9 mouse cellular contexts compared by ENCODE assay signal in the genomic region with DNA sequence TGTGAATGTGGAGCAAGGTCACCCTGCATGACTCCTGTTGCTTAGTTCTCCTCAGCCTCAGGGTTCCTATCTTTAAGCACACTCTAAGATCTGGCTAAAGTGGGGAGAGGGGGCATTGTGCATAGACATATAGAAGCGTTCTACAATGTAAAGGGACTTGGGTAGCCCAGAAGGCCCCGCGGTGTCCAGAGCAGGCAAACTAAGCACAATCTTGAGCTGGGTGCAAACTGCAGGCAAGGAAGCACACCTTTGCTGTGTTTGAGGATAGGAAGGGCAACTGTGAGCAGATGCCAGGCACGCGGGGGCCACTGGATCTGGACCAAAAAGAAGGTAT. TPM values are rescaled to one million over a fixed set of nuclear protein-coding genes. Genes with fewer than 3 reads are reported as not detected.
A peak's percentile ranks its signal among the peaks of the same experiment; 100 is the strongest.
DNase-seq lines count a peak whose midpoint lies in the region; ATAC-seq and TF ChIP-seq lines count a peak whose summit lies in the region.
"Had no signal": no experiment of that assay in that cellular context is flagged by ENCODE, and none has a peak within 500 bp of the region (broad histone marks: within the 10 kb centered on the region; RNA-seq: fewer than 3 reads in every experiment).

No protein-coding gene starts in this region.

- TF ChIP-seq CTCF in E14TG2a.4 (conservative IDR thresholded peaks at IDR 0.05; ENCODE audit: low read length): no peak

- 9% methylated on average over 5 of the region's 5 CpGs for WGBS in heart, embryonic 11.5 days (ENCODE audit: insufficient replicate concordance)
- WGBS in forebrain, embryonic 12.5 days: 9% methylated on average over 5 of the region's 5 CpGs
- WGBS in liver, embryonic 13.5 days (ENCODE audit: insufficient replicate concordance): 12% methylated on average over 5 of the region's 5 CpGs

- H3K4me3 ChIP-seq in heart, embryonic 11.5 days (ENCODE audit: low read depth, low read length): peak overlapping the region; percentile 72
- peak overlapping the region; percentile 84 for H3K4me3 ChIP-seq in E14TG2a.4 (replicated peaks; ENCODE audit: low read length)
- H3K4me3 ChIP-seq in forebrain, embryonic 12.5 days (replicated peaks): peak overlapping the region; percentile 81
- peak overlapping the region; percentile 60 for H3K4me3 ChIP-seq in liver, embryonic 13.5 days (replicated peaks)

- ATAC-seq in heart, embryonic 11.5 days (replicated peaks; ENCODE audit: insufficient number of reproducible peaks, low FRiP score, low TSS enrichment): no peak
- ATAC-seq in forebrain, embryonic 12.5 days (ENCODE audit: low FRiP score): no peak; the same call in 1 of the 2 replicates
- ATAC-seq in liver, embryonic 13.5 days (ENCODE audit: low read depth): no peak

- H3K9me3 ChIP-seq in heart, embryonic 11.5 days (replicated peaks; ENCODE audit: control insufficient read depth, low read length): no peaks in the 10 kb centered on the region
- no peaks in the 10 kb centered on the region for H3K9me3 ChIP-seq in E14TG2a.4 (ENCODE audit: low read length)
- no peaks in the 10 kb centered on the region for H3K9me3 ChIP-seq in forebrain, embryonic 12.5 days
- no peaks in the 10 kb centered on the region for H3K9me3 ChIP-seq in liver, embryonic 13.5 days (replicated peaks)

- DNase-seq in heart, adult 9 months (ENCODE audit: low spot score in 2 of 2): no peak
- DNase-seq in liver, embryonic 13.5 days: no peak
- DNase-seq in natural killer cell, adult 2 months (ENCODE audit: low spot score in 2 of 2): no peak
- DNase-seq in T-cell, adult 2 months (ENCODE audit: low spot score): no peak
- no peak for DNase-seq in adrenal gland, adult 2 months

- peaks cover 16% of the 10 kb centered on the region for H3K27me3 ChIP-seq in heart, embryonic 11.5 days (ENCODE audit: control insufficient read depth, insufficient read depth, low read length)
- peaks cover 69% of the 10 kb centered on the region for H3K27me3 ChIP-seq in E14TG2a.4 (ENCODE audit: insufficient read depth, low read length)
- 0 out of 2 replicates have a peak, but pooled peaks cover 3% of the 10 kb centered on the region for H3K27me3 ChIP-seq in forebrain, embryonic 12.5 days
- peaks cover 48% of the 10 kb centered on the region for H3K27me3 ChIP-seq in liver, embryonic 13.5 days

- H3K4me2 ChIP-seq in heart, embryonic 11.5 days: peak overlapping the region; percentile 76
- H3K4me2 ChIP-seq in forebrain, embryonic 12.5 days: peak overlapping the region; percentile 95
- peak overlapping the region; percentile 72 for H3K4me2 ChIP-seq in liver, embryonic 13.5 days

- no peaks in the 10 kb centered on the region for H3K4me1 ChIP-seq in heart, embryonic 11.5 days (ENCODE audit: control insufficient read depth, insufficient read depth, low read length)
- peaks cover 31% of the 10 kb centered on the region for H3K4me1 ChIP-seq in E14TG2a.4 (replicated peaks; ENCODE audit: low read depth, low read length)
- H3K4me1 ChIP-seq in forebrain, embryonic 12.5 days: peaks cover 20% of the 10 kb centered on the region
- H3K4me1 ChIP-seq in liver, embryonic 13.5 days (replicated peaks): no peaks in the 10 kb centered on the region

- peak overlapping the region; percentile 76 for H3K9ac ChIP-seq in heart, embryonic 11.5 days (ENCODE audit: low read depth, low read length)
- peak overlapping the region; percentile 91 for H3K9ac ChIP-seq in forebrain, embryonic 12.5 days
- peak overlapping the region; percentile 47; the same call in 1 of the 2 replicates for H3K9ac ChIP-seq in liver, embryonic 13.5 days

- H3K27ac ChIP-seq in heart, embryonic 11.5 days (ENCODE audit: low read depth, low read length): no peak overlapping the region
- no peak overlapping the region; the same call in 1 of the 2 replicates for H3K27ac ChIP-seq in forebrain, embryonic 12.5 days
- H3K27ac ChIP-seq in liver, embryonic 13.5 days: no peak overlapping the region

- H3K36me3 ChIP-seq in heart, embryonic 11.5 days (ENCODE audit: control insufficient read depth, insufficient read depth, low read length): no peaks in the 10 kb centered on the region
- H3K36me3 ChIP-seq in E14TG2a.4 (ENCODE audit: insufficient read depth, low read length): peaks cover 3% of the 10 kb centered on the region; the same call in 1 of the 2 replicates
- peaks cover 13% of the 10 kb centered on the region for H3K36me3 ChIP-seq in forebrain, embryonic 12.5 days (replicated peaks)
- H3K36me3 ChIP-seq in liver, embryonic 13.5 days: no peaks in the 10 kb centered on the region

RNA-seq across cellular contexts. Expression of a gene that starts 0.5 kb away (rescaled TPM):
- 2.3 and 3.1 TPM in 2 replicates for polyA plus RNA-seq in heart, embryonic 11.5 days (2014; fragmentation: Nextera tagmentation; extraction: Ambion mirVana)
- polyA plus RNA-seq in forebrain, embryonic 12.5 days (2016; fragmentation: Nextera tagmentation; extraction: Ambion mirVana): 9.2 and 9.6 TPM in 2 replicates
- polyA plus RNA-seq in liver, embryonic 13.5 days (2015; fragmentation: Nextera tagmentation; extraction: Ambion mirVana): 0.16 and 0.19 TPM in 2 replicates
- 1 to 10 TPM; 3.7 to 7.7 TPM for total RNA-seq in adrenal gland, adult 2 months (2021)
- 2.9 and 3.5 TPM in 2 replicates for polyA plus RNA-seq in adrenal gland, adult 2 months (2012; rRNA removed)
- total RNA-seq: CH12.LX had no signal

RNA-seq across cellular contexts. Expression of a gene that starts 20.0 kb away (rescaled TPM):
- polyA plus RNA-seq in heart, embryonic 11.5 days (2014; fragmentation: Nextera tagmentation; extraction: Ambion mirVana): 0.40 TPM in 1 of 2 replicates, not detected in the other
- polyA plus RNA-seq in forebrain, embryonic 12.5 days (2016; fragmentation: Nextera tagmentation; extraction: Ambion mirVana): 1.3 and 2.3 TPM in 2 replicates
- 0.14 TPM in 1 of 2 replicates, not detected in the other for polyA plus RNA-seq in liver, embryonic 13.5 days (2015; fragmentation: Nextera tagmentation; extraction: Ambion mirVana)
- total RNA-seq in adrenal gland, adult 2 months (2021): 1 to 10 TPM in 1 of 2 experiments, under 1 TPM in 1; 0.76 to 1.5 TPM
- not detected in 2 replicates for polyA plus RNA-seq in adrenal gland, adult 2 months (2012; rRNA removed)

RNA-seq across cellular contexts. Expression of a gene that starts 21.7 kb away (rescaled TPM):
- 60.6 and 63.9 TPM in 2 replicates for polyA plus RNA-seq in heart, embryonic 11.5 days (2014; fragmentation: Nextera tagmentation; extraction: Ambion mirVana)
- 58.0 and 58.1 TPM in 2 replicates for polyA plus RNA-seq in forebrain, embryonic 12.5 days (2016; fragmentation: Nextera tagmentation; extraction: Ambion mirVana)
- 31.0 and 36.2 TPM in 2 replicates for polyA plus RNA-seq in liver, embryonic 13.5 days (2015; fragmentation: Nextera tagmentation; extraction: Ambion mirVana)
- 10 to 100 TPM; 60.4 to 65.2 TPM for total RNA-seq in adrenal gland, adult 2 months (2021)
- 46.0 and 61.1 TPM in 2 replicates for polyA plus RNA-seq in adrenal gland, adult 2 months (2012; rRNA removed)

RNA-seq across cellular contexts. Expression of a gene that starts 50.5 kb away (rescaled TPM):
- 0.17 and 0.27 TPM in 2 replicates for polyA plus RNA-seq in heart, embryonic 11.5 days (2014; fragmentation: Nextera tagmentation; extraction: Ambion mirVana)
- 0.32 TPM in 2 replicates for polyA plus RNA-seq in forebrain, embryonic 12.5 days (2016; fragmentation: Nextera tagmentation; extraction: Ambion mirVana)
- polyA plus RNA-seq in liver, embryonic 13.5 days (2015; fragmentation: Nextera tagmentation; extraction: Ambion mirVana): 0.36 and 0.44 TPM in 2 replicates
- 1 to 10 TPM; 3.7 to 4.6 TPM for total RNA-seq in adrenal gland, adult 2 months (2021)
- 1.6 and 3.6 TPM in 2 replicates for polyA plus RNA-seq in adrenal gland, adult 2 months (2012; rRNA removed)
- total RNA-seq: CH12.LX had no signal

RNA-seq across cellular contexts. Expression of a gene that starts 59.7 kb away (rescaled TPM):
- polyA plus RNA-seq in heart, embryonic 11.5 days (2014; fragmentation: Nextera tagmentation; extraction: Ambion mirVana): not detected in 2 replicates
- 0.61 and 0.64 TPM in 2 replicates for polyA plus RNA-seq in forebrain, embryonic 12.5 days (2016; fragmentation: Nextera tagmentation; extraction: Ambion mirVana)
- polyA plus RNA-seq in liver, embryonic 13.5 days (2015; fragmentation: Nextera tagmentation; extraction: Ambion mirVana): 0.52 and 1.1 TPM in 2 replicates
- 1 to 10 TPM in 1 of 2 experiments, not detected in 1; 2.2 TPM for total RNA-seq in adrenal gland, adult 2 months (2021)
- 0.42 TPM in 1 of 2 replicates, not detected in the other for polyA plus RNA-seq in adrenal gland, adult 2 months (2012; rRNA removed)
- total RNA-seq: CH12.LX had no signal
